Mouse (Mus musculus) heart, postnatal 0 days (tissue): ENCODE measurements around the gene Cntrl.

ENCODE experiments used
- CTCF ChIP-seq: IDR thresholded peaks from 2 replicates; pipeline ENCODE4 v1.5.1; 2016; ENCODE audit warnings: antibody characterized with exemption, control low read depth, low read depth
- EP300 ChIP-seq: IDR thresholded peaks from 2 replicates; pipeline ENCODE4 v1.6.1; 2016; ENCODE audit warnings: antibody characterized with exemption, low read depth

DNA sequence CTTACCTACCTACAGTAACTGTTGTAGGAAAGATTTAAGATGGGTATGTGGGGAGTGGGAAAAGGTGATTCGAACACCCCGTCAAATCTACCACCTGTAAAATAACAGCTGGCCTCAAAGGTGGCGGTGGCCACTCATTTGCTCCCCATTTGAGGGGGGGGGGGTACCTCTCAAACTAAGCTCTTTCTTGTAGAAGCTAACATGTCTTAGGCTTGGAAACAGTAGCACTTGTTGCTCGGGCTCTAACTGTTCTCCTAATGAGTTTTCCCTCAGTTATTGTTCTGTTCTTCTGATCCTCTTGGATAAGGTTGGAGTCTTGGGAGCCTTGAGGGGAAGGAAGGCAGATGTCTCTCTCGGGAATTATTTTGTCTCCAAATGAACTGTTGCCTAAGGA is 23.4 kb downstream of the Cntrl start:
- TF ChIP-seq CTCF: no peak
- no peak for TF ChIP-seq EP300
